ENCODE assay signal across 12 mouse cellular contexts in genomic region chr8:11042872-11043587, GRCm38 (mm10). TPM values are rescaled to one million over a fixed set of nuclear protein-coding genes. Genes with fewer than 3 reads are reported as not detected.
DNase-seq lines count a peak whose midpoint lies in the region; ATAC-seq and TF ChIP-seq lines count a peak whose summit lies in the region.
"Had no signal": no experiment of that assay in that cellular context is flagged by ENCODE, and none has a peak within 500 bp of the region (broad histone marks: within the 10 kb centered on the region; RNA-seq: fewer than 3 reads in every experiment).

No protein-coding gene starts in this region.

- ATAC-seq in limb, embryonic 15.5 days (ENCODE audit: insufficient number of reproducible peaks, low FRiP score, low TSS enrichment, low read depth), result no peak
- ATAC-seq: forebrain, embryonic 15.5 days had no signal

- H3K9me3 ChIP-seq in limb, embryonic 15.5 days, result no peaks in the 10 kb centered on the region
- H3K9me3 ChIP-seq: forebrain, embryonic 15.5 days had no signal

- H3K36me3 ChIP-seq in limb, embryonic 15.5 days, result no peaks in the 10 kb centered on the region
- H3K36me3 ChIP-seq: forebrain, embryonic 15.5 days had no signal

- H3K27ac ChIP-seq in left cerebral cortex, adult 2 months, result no peak overlapping the region
- H3K27ac ChIP-seq in limb, embryonic 15.5 days, result 0 out of 2 replicates have a peak overlapping the region, but pooled peaks have one; percentile 2
- H3K27ac ChIP-seq: forebrain, embryonic 15.5 days had no signal

- H3K4me2 ChIP-seq in limb, embryonic 15.5 days, result no peak overlapping the region
- H3K4me2 ChIP-seq: forebrain, embryonic 15.5 days; lung, embryonic 14.5 days had no signal

- 63% methylated on average over 9 of the region's 9 CpGs for WGBS in limb, embryonic 15.5 days

- DNase-seq in left cerebral cortex, postnatal 4 days, result peak; percentile 10
- no peak for DNase-seq in left cerebral cortex, adult 2 months (ENCODE audit: extremely low spot score in 1 of 2, low spot score in 2 of 2)
- peak; percentile 42 for DNase-seq in brain, adult 2 months (ENCODE audit: low read depth, low spot score)
- peak; percentile 54 for DNase-seq in brain, embryonic 14.5 days (ENCODE audit: low read depth)
- no peak for DNase-seq in urinary bladder, postnatal 25 days (ENCODE audit: low spot score)
- no peak for DNase-seq in thymus, postnatal 14 days
- DNase-seq: adrenal gland, postnatal 36 days; cerebellum, adult 11 months; retina, postnatal 1 day had no signal

- no peak for TF ChIP-seq POLR2A in brain, embryonic 14.5 days (IDR thresholded peaks at IDR 0.05; ENCODE audit: borderline replicate concordance, extremely low read depth, insufficient read depth, insufficient read length, poor library complexity, severe bottlenecking)

- intact Hi-C loops in left cerebral cortex, postnatal 4 days (cut with DNase I), result no loop called here
- intact Hi-C loops in left cerebral cortex, adult 2 months (cut with DNase I), result no loop called here

- no peak overlapping the region for H3K9ac ChIP-seq in limb, embryonic 15.5 days
- H3K9ac ChIP-seq: forebrain, embryonic 15.5 days; lung, embryonic 14.5 days had no signal

- peaks cover 6% of the 10 kb centered on the region for H3K4me1 ChIP-seq in limb, embryonic 15.5 days
- H3K4me1 ChIP-seq: forebrain, embryonic 15.5 days had no signal

- TF ChIP-seq CTCF in left cerebral cortex, adult 2 months (IDR thresholded peaks at IDR 0.05), result no peak
- TF ChIP-seq CTCF in brain, embryonic 14.5 days (IDR thresholded peaks at IDR 0.05; ENCODE audit: borderline replicate concordance, extremely low read depth, insufficient read depth, insufficient read length), result no peak

- no peak overlapping the region for H3K4me3 ChIP-seq in left cerebral cortex, adult 2 months
- H3K4me3 ChIP-seq in limb, embryonic 15.5 days, result no peak overlapping the region
- H3K4me3 ChIP-seq: forebrain, embryonic 15.5 days had no signal

- H3K27me3 ChIP-seq in limb, embryonic 15.5 days, result no peaks in the 10 kb centered on the region
- H3K27me3 ChIP-seq: forebrain, embryonic 15.5 days had no signal

RNA-seq across cellular contexts. Expression of gene Irs2, which starts 34.8 kb away (rescaled TPM):
- 10 to 100 TPM; 35.8 to 37.0 TPM for total RNA-seq in left cerebral cortex, postnatal 4 days (2021)
- total RNA-seq in left cerebral cortex, adult 2 months (2021), result 100 to 1,000 TPM in 1 of 2 experiments, 10 to 100 TPM in 1; 67.1 to 111 TPM
- polyA plus RNA-seq in brain, embryonic 14.5 days (2012; rRNA removed), result 9.7 and 17.6 TPM in 2 replicates
- polyA plus RNA-seq in limb, embryonic 15.5 days (2015; fragmentation: Nextera tagmentation; extraction: Ambion mirVana), result 5.1 and 6.5 TPM in 2 replicates

Comparison
In these comparisons a context has a peak if more than half of its experiments do, and no peak if none do; other contexts are left out.
1. DNase-seq: peak in left cerebral cortex, postnatal 4 days (single experiment), brain, adult 2 months (single experiment) and brain, embryonic 14.5 days (single experiment); none in left cerebral cortex, adult 2 months (0 of 2), urinary bladder, postnatal 25 days (single experiment) and thymus, postnatal 14 days (single experiment).